17 mouse cellular contexts compared by ENCODE assay signal in the genomic region with DNA sequence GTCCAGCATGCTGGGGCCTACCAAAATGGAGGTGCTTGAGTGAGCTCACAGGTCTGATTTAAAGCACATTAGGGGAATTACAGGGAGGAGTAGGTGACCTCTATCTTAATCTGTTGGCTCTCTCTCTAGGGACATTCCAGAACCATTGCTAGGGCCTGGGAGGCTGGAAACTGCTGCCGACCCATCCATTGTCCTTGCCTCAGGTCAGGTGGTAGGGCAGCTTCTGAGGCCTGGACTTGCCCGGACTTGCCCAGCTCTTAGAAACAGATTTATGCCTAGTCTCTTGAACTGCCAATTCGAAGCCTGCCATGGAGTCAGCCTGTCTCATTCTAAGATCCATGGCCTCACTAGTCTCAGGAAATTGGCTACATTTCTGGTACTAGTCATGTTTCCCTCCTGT.
"Had no signal": no experiment of that assay in that cellular context is flagged by ENCODE, and none has a peak within 500 bp of the region (broad histone marks: within the 10 kb centered on the region; RNA-seq: fewer than 3 reads in every experiment).

No protein-coding gene starts in this region.

- H3K9ac ChIP-seq: liver, embryonic 15.5 days; midbrain, embryonic 15.5 days; neural tube, embryonic 12.5 days; stomach, embryonic 15.5 days had no signal

- H3K4me3 ChIP-seq: left cerebral cortex, adult 2 months; limb, embryonic 10.5 days; liver, embryonic 15.5 days; megakaryocyte, embryonic 14.5 days; midbrain, embryonic 15.5 days; neural tube, embryonic 12.5 days; stomach, embryonic 15.5 days had no signal

- H3K9me3 ChIP-seq: limb, embryonic 10.5 days; liver, embryonic 15.5 days; midbrain, embryonic 15.5 days; neural tube, embryonic 12.5 days; stomach, embryonic 15.5 days had no signal

- H3K36me3 ChIP-seq: limb, embryonic 10.5 days; liver, embryonic 15.5 days; midbrain, embryonic 15.5 days; neural tube, embryonic 12.5 days; stomach, embryonic 15.5 days had no signal

- H3K4me1 ChIP-seq: limb, embryonic 10.5 days; liver, embryonic 15.5 days; megakaryocyte, embryonic 14.5 days; midbrain, embryonic 15.5 days; neural tube, embryonic 12.5 days; stomach, embryonic 15.5 days had no signal

- ATAC-seq: lung, postnatal 0 days; midbrain, embryonic 15.5 days had no signal

- H3K27ac ChIP-seq: left cerebral cortex, adult 2 months; limb, embryonic 10.5 days; liver, embryonic 15.5 days; midbrain, embryonic 15.5 days; neural tube, embryonic 12.5 days; stomach, embryonic 15.5 days had no signal

- H3K4me2 ChIP-seq: liver, embryonic 11.5 days; liver, embryonic 15.5 days; midbrain, embryonic 11.5 days; midbrain, embryonic 15.5 days; neural tube, embryonic 12.5 days; stomach, embryonic 15.5 days had no signal

- DNase-seq: kidney, postnatal 14 days; lung, adult 2 months; lung, postnatal 4 days; retina, postnatal 1 day; right cerebral cortex, postnatal 14 days; thymus, adult 2 months; thymus, postnatal 36 days had no signal

- H3K27me3 ChIP-seq: liver, embryonic 15.5 days; megakaryocyte, embryonic 14.5 days; midbrain, embryonic 15.5 days; neural tube, embryonic 12.5 days; stomach, embryonic 15.5 days had no signal
